Mouse (Mus musculus) gastrocnemius, postnatal 36 days (tissue): Measurements from ENCODE around the gene Atxn7l1. TPM values are rescaled to one million over a fixed set of nuclear protein-coding genes. Genes with fewer than 3 reads are reported as not detected.

ENCODE experiments used
- DNase-seq, 2 experiments: peaks; one replicate each; pipeline ENCODE4 v3.0.0; 2022
- intact Hi-C: fragments of 180-260 bp; cut with DNase I; formaldehyde crosslinking; loops from one replicate; pipeline ENCODE4 v1.15.1; 2025
- total RNA-seq, 2 experiments: library from RNA; stranded (reverse); gene quantifications; 2 replicates each; pipeline ENCODE4 v1.2.3; 2021

The Atxn7l1 gene
- total RNA-seq, 2 experiments from 2014 or later: 15.4 to 16.0 TPM

DNA sequence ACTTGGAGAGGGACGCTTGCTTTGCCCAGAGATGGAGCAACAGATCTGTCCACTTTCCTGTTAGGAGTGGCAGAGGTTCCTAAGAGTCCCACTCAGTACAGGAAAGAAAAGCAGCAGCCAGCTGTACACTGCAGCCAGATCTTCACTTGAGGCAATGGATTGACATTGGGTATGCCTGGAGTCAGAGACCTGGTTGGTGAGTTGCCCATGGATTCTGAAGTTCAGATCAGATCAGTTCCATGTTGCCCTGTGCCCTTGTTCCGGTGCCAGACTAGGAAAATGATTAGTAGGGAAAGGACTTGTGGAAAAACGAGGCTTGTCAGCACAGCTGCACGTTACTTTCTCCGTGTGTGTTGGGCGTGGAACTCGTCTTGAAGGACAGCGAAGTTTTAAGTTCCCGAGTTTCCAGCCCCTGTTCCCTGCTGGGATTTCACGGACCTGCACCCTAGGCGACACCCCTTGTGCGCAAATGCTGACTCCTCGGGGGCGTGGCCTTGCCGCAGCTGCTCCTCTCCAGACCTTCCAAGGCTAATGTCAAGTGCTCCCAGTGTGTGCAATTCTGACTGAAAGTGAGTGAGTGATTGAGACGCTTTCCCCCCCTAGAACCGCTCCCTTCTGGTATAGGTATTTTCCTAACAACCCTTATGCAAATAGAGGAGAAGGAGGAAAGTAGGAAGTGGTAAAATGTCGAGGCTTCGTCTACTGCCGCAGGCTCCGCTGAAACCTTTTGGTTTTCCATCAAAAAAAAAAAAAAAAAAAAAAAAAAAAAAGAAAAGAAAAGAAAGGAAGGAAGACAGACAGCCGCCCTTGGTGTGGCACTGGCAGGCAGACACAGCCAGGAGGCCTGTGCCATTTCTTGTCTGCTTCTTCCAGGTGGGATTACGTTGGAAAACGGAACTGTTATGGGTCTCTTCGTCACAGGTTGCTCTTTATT lies 28.4 kb downstream of the Atxn7l1 start:
- intact Hi-C loops: no loop called here
- DNase-seq: peak; percentile 53 to 73

GRCm38 (mm10) chr12:33176555-33176900 lies 29.0 kb downstream of the Atxn7l1 start:
- intact Hi-C loops: no loop called here
- DNase-seq: no peak

GRCm38 (mm10) chr12:33180421-33180820 lies 32.9 kb downstream of the Atxn7l1 start:
- intact Hi-C loops: no loop called here
- DNase-seq: no peak

DNA sequence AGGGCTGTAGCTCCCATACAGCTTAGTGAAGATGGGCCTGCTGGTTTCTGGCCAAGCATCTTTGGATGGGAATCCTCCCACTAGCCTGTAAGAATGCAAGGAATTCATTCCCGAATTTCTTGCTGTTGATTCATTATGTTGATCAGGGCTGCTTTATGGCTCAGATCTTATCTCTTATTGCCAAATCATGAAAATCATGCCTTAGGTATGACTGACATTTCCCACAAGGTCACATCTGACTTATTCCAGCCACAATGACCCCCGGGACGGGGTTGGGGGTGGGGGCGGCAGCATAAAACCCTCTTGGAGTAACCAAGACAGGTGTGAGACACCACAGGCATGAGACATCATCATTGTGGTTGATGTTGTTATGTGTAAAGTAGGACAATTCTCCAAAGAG lies 34.4 kb downstream of the Atxn7l1 start:
- intact Hi-C loops: no loop called here
- no peak for DNase-seq

- intact Hi-C loops: no loop called here
- DNase-seq: no peak
Observed at GRCm38 (mm10) chr12:33182428-33183137, 35.1 kb downstream of the Atxn7l1 start.

GRCm38 (mm10) chr12:33183138-33183627 lies 35.7 kb downstream of the Atxn7l1 start:
- no peak for DNase-seq
- intact Hi-C loops: no loop called here

- intact Hi-C loops: no loop called here
- no peak for DNase-seq
Observed at GRCm38 (mm10) chr12:33184137-33184536, 36.6 kb downstream of the Atxn7l1 start.

DNA sequence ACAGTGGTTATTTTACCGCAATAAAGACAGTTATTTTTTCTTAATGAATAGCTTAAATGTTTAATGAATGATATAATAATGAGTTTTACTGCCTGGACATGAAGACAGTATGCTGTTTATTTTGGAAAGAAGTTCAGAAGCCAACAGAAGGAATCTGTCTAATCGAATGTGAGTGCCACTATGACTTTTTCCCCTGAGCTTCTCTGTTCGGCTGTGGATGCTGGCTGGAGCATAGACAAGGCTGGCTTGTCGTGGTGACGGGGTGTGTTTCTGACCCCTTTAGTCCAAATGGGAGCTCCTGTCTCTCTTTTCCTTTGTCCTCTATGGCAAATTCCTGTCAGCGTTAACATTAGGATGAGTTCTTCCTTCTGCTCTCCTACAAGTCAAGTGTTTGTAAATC lies 37.6 kb downstream of the Atxn7l1 start:
- intact Hi-C loops: no loop called here
- no peak for DNase-seq

DNA sequence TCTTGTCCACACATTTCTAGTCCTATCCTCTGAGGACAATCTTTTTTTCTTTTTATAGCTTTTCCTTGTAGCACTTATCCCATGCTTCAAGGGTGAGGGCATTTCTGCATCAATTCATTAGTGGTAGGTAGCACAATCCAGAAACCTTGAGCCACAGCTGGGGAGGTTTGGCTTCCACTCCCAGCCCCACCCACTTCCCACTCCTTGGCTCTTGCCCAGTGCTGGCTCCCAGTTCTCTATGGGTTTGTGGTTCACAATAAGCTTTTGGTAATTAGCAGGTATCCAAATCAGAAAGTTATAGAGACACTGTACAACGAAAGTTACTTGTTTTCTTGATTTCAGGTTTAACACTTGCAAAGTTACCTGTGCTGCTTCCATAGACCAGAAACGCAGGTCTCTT lies 38.8 kb downstream of the Atxn7l1 start:
- peak in 1 of 2 experiments; percentile 29 for DNase-seq
- intact Hi-C loops: no loop called here

GRCm38 (mm10) chr12:33190133-33190532 lies 42.6 kb downstream of the Atxn7l1 start:
- intact Hi-C loops: no loop called here
- DNase-seq: no peak

GRCm38 (mm10) chr12:33190633-33191032 lies 43.1 kb downstream of the Atxn7l1 start:
- intact Hi-C loops: no loop called here

DNA sequence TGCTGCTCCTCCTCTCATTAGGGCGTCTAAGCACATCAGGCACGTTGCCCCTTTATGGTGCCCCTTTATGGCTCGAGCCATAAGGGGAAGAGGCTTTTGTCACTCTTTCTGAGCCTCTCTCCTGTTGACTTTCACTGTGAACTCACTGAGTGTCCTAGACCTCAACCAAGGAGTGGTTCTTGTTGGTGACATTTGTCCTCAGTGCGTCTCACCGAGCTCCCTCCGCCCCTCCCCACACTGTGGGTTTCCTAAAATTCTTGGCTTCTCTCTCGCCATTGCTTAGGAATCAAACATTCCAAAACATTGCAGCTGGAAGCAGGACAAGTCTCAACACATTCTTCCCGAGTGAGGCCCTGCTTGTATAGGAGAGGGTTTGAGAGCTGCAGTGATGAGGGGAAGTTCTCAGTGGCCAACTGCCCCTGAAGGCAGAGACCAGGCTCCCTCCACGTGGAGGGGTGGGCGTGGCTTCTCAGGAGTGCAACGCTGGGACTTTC lies 46.0 kb downstream of the Atxn7l1 start:
- no peak for DNase-seq
- intact Hi-C loops: no loop called here

More at GRCm38 (mm10) chr12:33190633-33191032, 43.1 kb downstream of the Atxn7l1 start:
- DNase-seq: no peak

- intact Hi-C loops: no loop called here
- no peak for DNase-seq
Observed at GRCm38 (mm10) chr12:33195175-33195574, 47.7 kb downstream of the Atxn7l1 start.

- DNase-seq: no peak
Observed at GRCm38 (mm10) chr12:33197287-33197686, 49.8 kb downstream of the Atxn7l1 start.

DNA sequence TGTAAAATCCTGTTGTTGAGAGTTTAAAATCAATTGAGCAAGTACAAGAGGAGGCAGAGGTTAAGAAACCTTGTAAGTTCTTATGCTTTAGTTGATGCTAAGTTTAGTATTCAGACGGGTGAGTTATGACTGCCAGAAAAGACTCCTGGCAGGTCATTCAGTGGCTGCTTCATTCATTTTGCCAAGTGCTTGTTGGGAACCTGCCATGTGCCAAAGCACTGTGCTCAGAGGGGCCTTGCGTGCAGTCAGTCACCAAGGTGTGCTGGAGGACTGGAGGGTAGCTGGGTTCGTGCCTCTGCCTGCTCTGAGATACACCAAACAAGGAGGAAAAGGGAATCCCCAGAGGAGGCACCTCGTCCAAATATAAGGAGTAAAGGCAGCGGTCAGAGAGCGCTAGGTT lies 50.3 kb downstream of the Atxn7l1 start:
- intact Hi-C loops: no loop called here
- DNase-seq: peak in 1 of 2 experiments; percentile 36

More at GRCm38 (mm10) chr12:33197287-33197686, 49.8 kb downstream of the Atxn7l1 start:
- intact Hi-C loops: no loop called here

DNA sequence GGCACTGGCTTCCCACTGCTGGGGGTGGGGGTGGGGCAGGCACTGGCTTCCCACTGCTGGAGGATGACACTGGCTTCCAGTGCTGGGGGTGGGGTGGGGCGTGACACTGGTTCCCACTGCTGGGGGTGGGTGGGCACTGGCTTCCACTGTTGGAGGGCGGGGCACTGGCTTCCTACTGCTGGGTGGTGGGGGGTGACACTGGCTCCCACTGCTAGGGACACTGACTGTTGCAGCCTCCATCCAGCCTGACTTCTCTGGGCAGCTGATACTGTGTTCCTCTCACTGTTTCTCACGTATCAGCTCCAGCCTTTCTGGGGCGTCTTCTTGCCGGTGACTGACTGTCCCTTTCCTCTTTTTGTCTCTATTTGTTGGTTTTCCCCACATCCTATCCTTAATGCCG lies 53.6 kb downstream of the Atxn7l1 start:
- DNase-seq: no peak
- intact Hi-C loops: no loop called here

DNA sequence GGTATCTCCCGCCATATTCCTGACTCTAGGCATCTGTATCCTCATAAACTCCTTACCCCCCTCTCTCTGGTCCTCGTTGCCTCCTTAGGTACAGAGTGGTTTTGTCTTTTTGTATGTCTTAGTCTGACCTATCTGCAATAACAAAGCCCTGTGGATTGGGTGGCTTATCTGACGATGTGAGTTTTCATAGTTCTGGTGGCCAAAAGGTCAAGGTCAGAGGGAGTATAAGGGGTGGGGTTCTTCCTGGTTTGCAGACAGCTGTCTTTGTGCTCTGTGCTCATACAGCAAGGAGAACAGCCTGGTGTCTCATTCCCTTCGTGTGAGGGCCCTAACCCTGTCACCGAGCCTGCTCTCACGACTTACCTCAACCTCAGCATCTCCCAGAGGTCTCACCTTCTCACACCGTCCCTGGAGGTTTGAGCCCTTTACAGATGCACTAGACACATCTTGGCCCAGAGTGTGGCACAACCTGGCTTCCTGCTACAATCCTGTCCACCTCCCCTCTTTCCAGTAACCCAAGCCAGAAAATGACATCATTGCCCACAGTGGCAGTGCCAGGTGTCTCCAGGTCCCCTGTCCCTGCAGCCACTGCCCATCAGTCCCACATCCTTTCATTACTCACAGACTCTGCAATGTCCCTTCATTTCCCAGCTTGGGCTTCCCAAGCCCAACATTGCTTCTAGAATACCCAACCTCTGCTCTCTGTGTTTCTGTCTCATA lies 54.2 kb downstream of the Atxn7l1 start:
- no peak for DNase-seq
- intact Hi-C loops: no loop called here

- intact Hi-C loops: no loop called here
- no peak for DNase-seq
Observed at GRCm38 (mm10) chr12:33205255-33205654, 57.8 kb downstream of the Atxn7l1 start.

- DNase-seq: no peak
- intact Hi-C loops: no loop called here
Observed at GRCm38 (mm10) chr12:33206300-33206699, 58.8 kb downstream of the Atxn7l1 start.

DNA sequence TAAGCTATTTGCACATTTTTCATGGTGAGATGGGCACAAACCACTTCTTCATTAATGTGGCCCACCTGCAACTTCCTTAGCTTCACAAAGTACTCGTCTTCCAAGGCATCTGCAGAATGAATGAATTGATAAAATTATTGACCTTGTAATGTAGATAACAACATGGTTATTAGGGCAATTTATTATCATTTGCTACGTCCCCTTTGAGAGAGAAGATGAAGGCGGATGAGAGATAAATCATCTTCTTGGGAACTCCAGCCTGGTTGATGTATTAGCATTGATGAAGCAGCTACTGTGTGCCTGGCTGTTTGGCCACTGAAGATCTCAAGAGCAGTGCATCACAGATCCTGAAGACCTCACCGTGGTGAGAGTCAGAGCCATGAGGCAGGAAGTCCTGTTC lies 63.4 kb downstream of the Atxn7l1 start:
- no peak for DNase-seq
- intact Hi-C loops: no loop called here
